Mouse (Mus musculus) liver, embryonic 11.5 days (tissue): ENCODE results near the gene Med16. TPM values are rescaled to one million over a fixed set of nuclear protein-coding genes. Genes with fewer than 3 reads are reported as not detected.
"Not testable (repeated sequence)": the region's sequence is repeated elsewhere in the genome, so short reads cannot be mapped to it uniquely, and the experiment has no call there.

Experiments
- ATAC-seq: fragments of 200-750 bp; cut with Nextera tagmentation; replicated peaks from 2 replicates; pipeline ENCODE4 v1.8.0; 2017; ENCODE audit warnings: moderate number of reproducible peaks, mild to moderate bottlenecking, moderate TSS enrichment, moderate library complexity; ENCODE audit not compliant: low FRiP score
- DNase-seq: peaks from one replicate; pipeline ENCODE4 v3.0.0-alpha.2; 2017; ENCODE audit warnings: low spot score
- H3K27ac ChIP-seq: fragments of 300-500 bp; sonication (generic); 2 replicates; pipeline ENCODE4 v1.5.1; 2014; ENCODE audit warnings: mild to moderate bottlenecking, low read depth, low read length, control low read depth
- H3K27me3 ChIP-seq: fragments of 300-500 bp; sonication (generic); replicated peaks from 2 replicates; pipeline ENCODE4 v1.6.1; 2014; ENCODE audit warnings: low read length, mixed read lengths; ENCODE audit not compliant: control insufficient read depth, insufficient read depth
- H3K36me3 ChIP-seq: fragments of 300-500 bp; sonication (generic); 2 replicates; pipeline ENCODE4 v1.6.1; 2014; ENCODE audit warnings: mild to moderate bottlenecking, low read length, moderate library complexity, mixed read lengths; ENCODE audit not compliant: control insufficient read depth, insufficient read depth
- H3K4me1 ChIP-seq: fragments of 300-500 bp; sonication (generic); replicated peaks from 2 replicates; pipeline ENCODE4 v1.6.1; 2014; ENCODE audit warnings: low read length, mixed read lengths; ENCODE audit not compliant: control insufficient read depth, insufficient read depth
- H3K4me2 ChIP-seq: fragments of 300-500 bp; sonication (generic); 2 replicates; pipeline ENCODE4 v1.6.1; 2014; ENCODE audit warnings: mild to moderate bottlenecking, control low read depth, moderate library complexity
- H3K4me3 ChIP-seq: fragments of 300-500 bp; sonication (generic); 2 replicates; pipeline ENCODE4 v1.5.1; 2014; ENCODE audit warnings: low read depth, low read length, control low read depth
- H3K9ac ChIP-seq: fragments of 300-500 bp; sonication (generic); 2 replicates; pipeline ENCODE4 v1.6.1; 2014; ENCODE audit warnings: low read depth, low read length, control low read depth
- H3K9me3 ChIP-seq: fragments of 300-500 bp; sonication (generic); 2 replicates; pipeline ENCODE4 v1.6.1; 2016; ENCODE audit warnings: low read length, inconsistent platforms, mixed read lengths; ENCODE audit not compliant: control insufficient read depth
- WGBS: fragments of 180-500 bp; shearing (Covaris S2); extraction: QIAGEN DNeasy Blood & Tissue Kit; methylation state at CpG from one replicate; pipeline ENCODE4 v1.1.7; 2014; 5-methylcytosine and 5-hydroxymethylcytosine counted together
- polyA plus RNA-seq: library from polyadenylated mRNA; unstranded; fragments of >200 nt; fragmentation: Nextera tagmentation; extraction: Ambion mirVana; gene quantifications from 2 replicates; pipeline ENCODE4 v1.2.1, GENCODE M21; 2014

The Med16 gene
- polyA plus RNA-seq, 1 experiment from 2014 or later: 32.6 TPM

DNA sequence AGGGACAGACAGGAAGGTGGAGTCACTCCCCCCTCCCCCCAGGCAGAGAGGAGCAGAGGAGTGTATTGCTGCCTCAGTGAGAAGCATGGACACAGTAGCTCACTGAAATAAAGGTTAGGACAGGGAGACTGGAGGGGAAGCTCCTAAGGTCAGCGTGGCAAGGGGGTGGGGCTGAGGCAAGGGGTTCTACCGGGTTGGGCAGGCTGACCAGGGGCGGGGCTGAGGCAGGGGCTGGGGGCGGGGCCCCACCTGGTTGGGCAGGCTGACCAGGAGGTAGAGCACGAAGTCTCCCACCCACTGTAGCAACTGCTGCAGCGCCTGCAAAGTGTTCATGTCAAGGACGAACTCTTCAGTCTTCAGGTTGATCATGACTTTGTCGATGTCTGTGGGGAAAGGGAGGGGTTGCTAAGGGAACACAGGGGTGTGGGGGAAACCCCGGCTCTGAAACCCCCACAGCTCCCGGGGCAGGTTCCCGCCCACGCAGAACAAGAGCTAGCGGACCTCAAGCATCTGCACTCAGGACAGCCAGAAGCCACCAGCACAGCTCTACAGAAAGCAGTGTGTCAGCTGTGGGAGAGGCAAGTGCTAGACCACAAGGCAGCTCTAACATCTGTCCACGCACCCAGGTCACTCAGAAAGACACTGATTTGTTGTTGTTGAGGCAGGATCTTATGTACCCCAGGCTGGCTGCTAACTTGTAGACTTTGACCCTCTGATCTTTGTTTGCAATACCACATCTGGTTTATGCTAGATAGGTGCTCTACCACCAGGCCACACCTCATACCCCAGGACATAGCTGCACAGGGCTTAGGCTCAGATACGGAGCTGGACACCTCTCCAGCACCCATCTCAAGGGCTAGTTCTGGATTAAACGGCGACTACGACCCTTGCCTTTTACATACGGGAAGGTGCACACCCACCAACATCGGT, 11.1 kb downstream of the Med16 start:
- H3K27ac ChIP-seq: 0 out of 2 replicates have a peak overlapping the region, but pooled peaks have one; percentile 14
- WGBS: 52% methylated on average over 20 of the region's 20 CpGs

DNA sequence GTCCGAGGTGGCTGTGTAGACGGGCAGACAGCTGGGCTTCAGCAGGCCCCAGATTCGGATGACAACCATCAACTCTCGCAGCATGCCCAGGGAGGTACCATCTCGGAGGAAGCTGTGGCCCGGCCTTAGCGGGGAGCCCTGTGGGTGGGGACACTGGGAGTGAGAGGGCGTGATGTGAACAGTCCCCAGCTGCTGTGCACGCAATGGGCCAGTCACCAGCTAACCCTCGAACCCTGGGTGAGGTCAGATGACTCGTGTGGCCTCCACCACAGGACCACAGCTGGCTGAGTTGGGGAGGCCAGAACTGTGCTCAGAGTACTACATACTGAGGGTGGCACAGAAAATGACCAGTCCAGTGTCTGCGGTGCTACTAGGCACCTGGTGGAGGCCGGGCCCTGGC, 11.9 kb downstream of the Med16 start:
- no peak overlapping the region for H3K9ac ChIP-seq
- no peaks in the 10 kb centered on the region for H3K27me3 ChIP-seq
- no peak overlapping the region for H3K4me3 ChIP-seq
- no peak overlapping the region for H3K4me2 ChIP-seq
- H3K4me1 ChIP-seq: peaks cover 6% of the 10 kb centered on the region
- peaks cover 21% of the 10 kb centered on the region for H3K36me3 ChIP-seq
- DNase-seq: no peak
- WGBS: 84% methylated on average over 13 of the region's 13 CpGs
- no peak overlapping the region for H3K27ac ChIP-seq
- ATAC-seq: no peak
- no peaks in the 10 kb centered on the region for H3K9me3 ChIP-seq

More for the DNA sequence above, 11.1 kb downstream of the Med16 start:
- Histone ChIP-seq H3K4me3 (no peak overlapping the region), H3K36me3 (peaks cover 25% of the 10 kb centered on the region), H3K27me3 (no peaks in the 10 kb centered on the region), H3K9me3 (no peaks in the 10 kb centered on the region), H3K9ac (no peak overlapping the region), H3K4me1 (peaks cover 6% of the 10 kb centered on the region), H3K4me2 (peak overlapping the region; percentile 26)
- DNase-seq (no peak), ATAC-seq (peak; percentile 52)

DNA sequence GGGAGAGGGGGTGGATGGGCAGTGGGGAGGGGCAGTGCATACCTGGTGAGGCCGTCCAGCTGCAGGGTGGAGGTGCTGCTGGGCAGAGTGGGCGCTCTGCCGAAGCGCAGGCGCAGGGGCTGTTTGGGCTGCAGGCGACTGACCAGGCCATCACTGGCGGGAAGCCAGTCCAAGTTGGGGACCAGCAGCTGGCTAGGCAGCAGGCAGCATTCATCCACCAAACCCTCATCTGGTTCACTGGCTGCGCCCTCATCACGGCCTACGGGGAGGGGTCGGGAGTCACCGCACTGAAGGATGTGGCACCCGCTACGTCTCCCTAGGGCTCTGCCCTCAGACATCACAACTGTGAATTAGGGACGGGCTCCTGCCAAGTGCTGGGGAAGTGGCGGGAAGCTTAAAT, 12.4 kb downstream of the Med16 start:
- no peak for ATAC-seq
- DNase-seq: no peak
- Histone ChIP-seq H3K27ac (no peak overlapping the region), H3K27me3 (no peaks in the 10 kb centered on the region), H3K4me2 (no peak overlapping the region), H3K9ac (no peak overlapping the region), H3K36me3 (peaks cover 21% of the 10 kb centered on the region), H3K4me1 (peaks cover 6% of the 10 kb centered on the region), H3K9me3 (no peaks in the 10 kb centered on the region), H3K4me3 (no peak overlapping the region)
- 93% methylated on average over 16 of the region's 16 CpGs for WGBS

DNA sequence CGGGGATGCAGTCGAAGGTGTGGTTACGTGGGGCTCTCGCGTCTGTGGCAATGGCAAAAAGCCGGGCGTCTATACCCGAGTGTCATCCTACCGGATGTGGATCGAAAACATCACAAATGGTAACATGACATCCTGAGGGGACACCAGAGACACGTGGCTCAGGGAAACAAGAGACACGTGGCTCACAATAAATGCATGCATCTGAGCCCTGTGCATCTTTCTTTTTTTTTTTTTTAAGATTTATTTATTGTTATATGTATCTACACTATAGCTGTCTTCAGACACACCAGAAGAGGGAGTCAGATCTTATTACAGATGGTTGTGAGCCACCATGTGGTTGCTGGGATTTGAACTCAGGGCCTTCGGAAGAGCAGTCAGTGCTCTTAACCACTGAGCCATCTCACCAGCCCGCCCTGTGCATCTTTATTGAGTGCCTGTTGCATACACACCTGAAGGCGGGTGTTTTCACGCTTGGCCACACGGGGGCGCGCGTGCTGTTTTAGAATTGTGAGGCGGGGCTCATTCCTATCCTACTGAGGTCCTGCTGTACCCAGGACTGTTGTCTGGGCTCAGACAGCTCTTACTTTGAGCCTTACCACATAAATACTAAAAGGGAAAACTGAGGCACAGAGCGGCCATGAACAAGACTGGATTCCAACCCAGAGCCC, 16.1 kb downstream of the Med16 start:
- 41% methylated on average over 22 of the region's 22 CpGs for WGBS
- not testable (repeated sequence) for H3K27ac ChIP-seq, H3K9me3 ChIP-seq, H3K4me2 ChIP-seq, H3K4me3 ChIP-seq, H3K4me1 ChIP-seq, H3K36me3 ChIP-seq, H3K27me3 ChIP-seq, H3K9ac ChIP-seq
- ATAC-seq (peak; percentile 59), DNase-seq (peak; percentile 84)

DNA sequence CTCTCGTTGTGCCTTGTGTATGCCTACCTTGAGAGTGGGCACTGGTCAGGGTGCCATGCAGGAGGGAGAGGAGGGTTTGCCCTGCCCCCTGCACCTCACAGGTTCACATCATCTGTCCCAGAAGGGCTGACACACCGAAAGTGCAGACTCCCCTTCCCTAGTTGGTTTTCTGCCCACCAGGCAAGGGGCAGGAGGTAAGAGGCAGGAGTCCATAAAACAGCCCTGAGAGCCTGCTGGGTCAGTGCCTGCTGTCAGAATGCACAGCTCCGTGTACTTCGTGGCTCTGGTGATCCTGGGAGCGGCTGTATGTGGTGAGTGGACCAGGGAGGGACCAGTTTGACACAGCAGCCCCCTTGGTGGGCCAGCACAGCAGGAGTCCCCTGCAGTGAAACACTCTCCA, 18.1 kb downstream of the Med16 start, which contains the start of gene Cfd:
Cfd (plus strand) TSS at position 184 of the 400 bp plus-strand sequence.
- no peak within 1 kb of the TSS for H3K27ac ChIP-seq
- no peaks in the 10 kb centered on the region for H3K9me3 ChIP-seq
- H3K36me3 ChIP-seq: 0 out of 2 replicates have a peak, but pooled peaks cover 3% of the 10 kb centered on the region
- no peak for DNase-seq
- no peak within 1 kb of the TSS for H3K4me3 ChIP-seq
- no peak within 1 kb of the TSS for H3K9ac ChIP-seq
- whole genome bisulfite sequencing: 51% methylated on average over 5 of the region's 5 CpGs
- H3K4me2 ChIP-seq: no peak within 1 kb of the TSS
- no peaks in the 10 kb centered on the region for H3K4me1 ChIP-seq
- H3K27me3 ChIP-seq: no peaks in the 10 kb centered on the region
- ATAC-seq: no peak

DNA sequence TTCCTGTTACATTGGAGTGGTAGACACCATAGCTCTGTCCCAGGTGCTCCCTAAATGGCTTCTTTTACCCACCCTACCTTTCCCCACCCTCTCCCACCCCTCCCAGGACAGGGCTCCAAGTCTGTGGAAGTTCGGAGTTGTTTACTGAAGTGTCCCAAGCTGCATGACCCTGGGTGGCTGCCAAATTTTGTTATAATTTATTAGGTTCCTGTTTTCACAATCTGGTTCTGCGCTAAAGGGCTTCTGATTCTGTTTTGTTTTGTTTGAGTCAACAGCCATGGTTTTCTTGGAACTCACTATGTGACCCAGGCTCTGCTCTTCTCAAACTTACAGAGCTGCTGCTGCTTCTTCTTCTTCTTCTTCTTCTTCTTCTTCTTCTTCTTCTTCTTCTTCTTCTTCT, 19.3 kb downstream of the Med16 start:
- no peaks in the 10 kb centered on the region for H3K27me3 ChIP-seq
- H3K27ac ChIP-seq: no peak overlapping the region
- no peaks in the 10 kb centered on the region for H3K9me3 ChIP-seq
- DNase-seq: no peak
- no peak for ATAC-seq
- no peak overlapping the region for H3K9ac ChIP-seq
- H3K36me3 ChIP-seq: no peaks in the 10 kb centered on the region
- H3K4me3 ChIP-seq: no peak overlapping the region
- no peak overlapping the region for H3K4me2 ChIP-seq
- 69% methylated on average over 2 of the region's 2 CpGs for WGBS
- H3K4me1 ChIP-seq: no peaks in the 10 kb centered on the region

DNA sequence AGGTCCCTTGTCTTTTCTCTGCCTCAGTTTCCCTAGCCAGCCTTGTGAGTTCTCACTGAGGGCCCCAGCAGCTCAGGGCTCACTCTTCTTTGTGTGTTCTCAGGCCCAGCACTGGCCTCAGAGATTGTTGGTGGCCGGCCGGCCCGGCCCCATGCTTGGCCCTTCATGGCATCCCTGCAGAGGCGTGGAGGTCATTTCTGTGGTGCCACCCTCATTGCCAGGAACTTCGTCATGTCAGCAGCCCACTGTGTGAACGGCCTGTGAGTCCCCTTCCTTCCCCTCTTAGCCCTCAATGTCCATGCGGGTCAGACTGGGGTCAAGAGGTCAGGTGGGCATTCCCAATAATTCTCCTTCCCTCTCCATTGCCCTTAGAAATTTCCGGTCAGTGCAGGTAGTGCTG, 22.1 kb downstream of the Med16 start:
- no peak overlapping the region for H3K4me2 ChIP-seq
- 80% methylated on average over 8 of the region's 8 CpGs for WGBS
- no peaks in the 10 kb centered on the region for H3K36me3 ChIP-seq
- peaks cover 14% of the 10 kb centered on the region for H3K4me1 ChIP-seq
- H3K9me3 ChIP-seq: no peaks in the 10 kb centered on the region
- no peak overlapping the region for H3K4me3 ChIP-seq
- no peak overlapping the region for H3K27ac ChIP-seq
- no peak overlapping the region for H3K9ac ChIP-seq
- ATAC-seq: no peak
- H3K27me3 ChIP-seq: peaks cover 6% of the 10 kb centered on the region; the same call in 1 of the 2 replicates
- no peak for DNase-seq

DNA sequence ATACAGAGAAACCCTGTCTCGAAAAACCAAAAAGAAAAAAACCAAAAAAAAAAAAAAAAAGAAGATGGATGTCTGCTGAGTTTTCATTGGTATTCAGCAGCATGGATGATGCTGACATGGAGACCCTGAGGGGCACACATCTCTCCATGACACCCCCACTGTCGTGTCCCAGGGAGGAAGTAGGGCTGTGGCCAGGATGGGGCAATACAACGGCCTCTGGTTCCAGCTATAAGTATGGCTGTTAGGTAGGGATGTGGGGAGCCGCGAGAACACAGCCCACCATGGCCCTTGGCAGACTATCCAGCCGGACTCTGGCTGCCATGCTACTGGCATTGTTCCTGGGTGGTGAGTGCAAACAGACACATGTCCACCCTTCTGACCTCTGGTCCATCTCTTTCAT, 22.7 kb downstream of the Med16 start, which contains the start of gene Elane:
Elane (plus strand) TSS at position 194 of the 400 bp plus-strand sequence.
- no peak within 1 kb of the TSS for H3K9ac ChIP-seq
- 71% methylated on average over 6 of the region's 6 CpGs for WGBS
- no peaks in the 10 kb centered on the region for H3K9me3 ChIP-seq
- H3K4me1 ChIP-seq: peaks cover 20% of the 10 kb centered on the region
- no peak within 1 kb of the TSS for H3K4me3 ChIP-seq
- no peaks in the 10 kb centered on the region for H3K36me3 ChIP-seq
- no peak within 1 kb of the TSS for H3K4me2 ChIP-seq
- ATAC-seq: no peak
- H3K27ac ChIP-seq: no peak within 1 kb of the TSS
- DNase-seq: no peak
- peaks cover 6% of the 10 kb centered on the region; the same call in 1 of the 2 replicates for H3K27me3 ChIP-seq
